Mouse (Mus musculus) embryonic facial prominence, embryonic 10.5 days (tissue): ENCODE data around the gene Max. TPM values are rescaled to one million over a fixed set of nuclear protein-coding genes. Genes with fewer than 3 reads are reported as not detected.

Experiments
- DNase-seq: peaks from one replicate; pipeline ENCODE4 v3.0.0-alpha.2; 2017; ENCODE audit warnings: low spot score
- H3K27ac ChIP-seq: fragments of 300-500 bp; sonication (generic); replicated peaks from 2 replicates; pipeline ENCODE4 v1.5.1; 2016; ENCODE audit warnings: mild to moderate bottlenecking
- H3K27me3 ChIP-seq: fragments of 300-500 bp; sonication (generic); replicated peaks from 2 replicates; pipeline ENCODE4 v1.6.1; 2016; ENCODE audit warnings: low read depth, mild to moderate bottlenecking; ENCODE audit not compliant: poor library complexity, severe bottlenecking
- H3K36me3 ChIP-seq: fragments of 300-500 bp; sonication (generic); replicated peaks from 2 replicates; pipeline ENCODE4 v1.6.1; 2016; ENCODE audit warnings: mild to moderate bottlenecking, moderate library complexity
- H3K4me1 ChIP-seq: fragments of 300-500 bp; sonication (generic); 2 replicates; pipeline ENCODE4 v1.6.1; 2016
- H3K4me3 ChIP-seq: fragments of 300-500 bp; sonication (generic); 2 replicates; pipeline ENCODE4 v1.5.1; 2016; ENCODE audit warnings: mild to moderate bottlenecking, moderate library complexity
- H3K9me3 ChIP-seq: fragments of 300-500 bp; sonication (generic); 2 replicates; pipeline ENCODE4 v1.6.1; 2016; ENCODE audit warnings: mild to moderate bottlenecking
- WGBS: fragments of 180-500 bp; shearing (Covaris S2); methylation state at CpG from one replicate; pipeline ENCODE4 v1.1.7; 2016; 5-methylcytosine and 5-hydroxymethylcytosine counted together
- polyA plus RNA-seq: library from polyadenylated mRNA; unstranded; fragments of >200 nt; fragmentation: Nextera tagmentation; extraction: Ambion mirVana; gene quantifications from 2 replicates; pipeline ENCODE4 v1.2.1, GENCODE M21; 2016

Max gene
- polyA plus RNA-seq, 1 experiment from 2014 or later = 9.8 TPM

GRCm38 (mm10) chr12:76910258-76910940, 51.6 kb downstream of the Max start:
- peaks cover 21% of the 10 kb centered on the region for H3K4me1 ChIP-seq
- WGBS = 76% methylated on average over 11 of the region's 11 CpGs
- no peaks in the 10 kb centered on the region for H3K9me3 ChIP-seq
- H3K4me3 ChIP-seq = no peak overlapping the region
- no peaks in the 10 kb centered on the region for H3K27me3 ChIP-seq
- no peak for DNase-seq
- peak overlapping the region; percentile 57; the same call in 1 of the 2 replicates for H3K27ac ChIP-seq
- H3K36me3 ChIP-seq = peaks cover 47% of the 10 kb centered on the region

GRCm38 (mm10) chr12:76909218-76909617, 52.8 kb downstream of the Max start:
- Histone ChIP-seq H3K36me3 (peaks cover 39% of the 10 kb centered on the region), H3K4me3 (no peak overlapping the region), H3K9me3 (no peaks in the 10 kb centered on the region), H3K4me1 (peaks cover 21% of the 10 kb centered on the region), H3K27ac (no peak overlapping the region), H3K27me3 (no peaks in the 10 kb centered on the region)
- WGBS = 90% methylated on average over 5 of the region's 5 CpGs
- DNase-seq = no peak

- Histone ChIP-seq H3K27me3 (no peaks in the 10 kb centered on the region), H3K36me3 (peaks cover 37% of the 10 kb centered on the region), H3K4me3 (no peak overlapping the region), H3K27ac (no peak overlapping the region), H3K9me3 (no peaks in the 10 kb centered on the region), H3K4me1 (peaks cover 18% of the 10 kb centered on the region)
- 70% methylated on average over 1 of the region's 1 CpGs for WGBS
- DNase-seq = no peak
Observed at GRCm38 (mm10) chr12:76906278-76906677, 55.7 kb downstream of the Max start.

- H3K36me3 ChIP-seq = peaks cover 33% of the 10 kb centered on the region
- H3K27me3 ChIP-seq = no peaks in the 10 kb centered on the region
- no peak overlapping the region for H3K27ac ChIP-seq
- no peak overlapping the region for H3K4me3 ChIP-seq
- 78% methylated on average over 3 of the region's 3 CpGs for WGBS
- no peak for DNase-seq
- no peaks in the 10 kb centered on the region for H3K9me3 ChIP-seq
- peaks cover 7% of the 10 kb centered on the region for H3K4me1 ChIP-seq
Observed at GRCm38 (mm10) chr12:76901508-76902294, 60.3 kb downstream of the Max start.

DNA sequence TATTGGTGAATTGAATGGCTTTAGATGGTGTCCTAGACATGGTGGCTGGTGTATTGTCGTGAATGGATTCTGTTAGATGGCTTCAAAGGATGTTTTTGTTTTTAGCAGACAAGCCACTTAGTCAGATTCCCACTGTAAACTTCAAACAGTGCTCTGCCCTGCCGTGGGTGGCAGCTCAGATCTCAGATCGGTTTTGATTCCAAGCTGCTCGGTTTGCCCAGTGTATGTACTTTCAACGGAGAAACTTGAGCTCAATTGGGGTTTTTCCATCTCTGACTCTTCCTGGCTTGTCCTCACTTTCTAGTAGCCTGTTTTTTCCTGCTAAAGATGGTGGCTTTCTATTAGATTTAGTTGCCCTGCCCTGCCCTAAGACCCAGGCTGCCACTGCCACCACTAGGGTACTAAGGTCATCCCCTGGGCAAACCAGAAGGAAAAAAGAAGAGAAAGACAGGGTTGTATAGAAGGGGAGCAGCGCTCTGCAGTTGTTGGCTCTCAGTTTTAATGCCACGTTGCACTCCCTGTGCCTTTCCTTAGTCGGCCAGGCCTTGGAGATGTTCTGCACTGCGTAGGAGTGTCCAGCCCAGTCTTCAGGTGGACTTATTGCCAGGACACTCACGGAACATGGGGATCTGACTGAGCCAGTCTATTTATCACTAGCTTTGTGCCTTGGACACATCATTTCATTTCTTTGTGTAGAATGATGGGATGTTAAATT, 62.6 kb downstream of the Max start:
- H3K4me1 ChIP-seq = peaks cover 12% of the 10 kb centered on the region
- H3K27ac ChIP-seq = no peak overlapping the region
- 91% methylated on average over 10 of the region's 10 CpGs for WGBS
- H3K27me3 ChIP-seq = no peaks in the 10 kb centered on the region
- H3K36me3 ChIP-seq = peaks cover 31% of the 10 kb centered on the region
- H3K9me3 ChIP-seq = no peaks in the 10 kb centered on the region
- H3K4me3 ChIP-seq = no peak overlapping the region
- no peak for DNase-seq

GRCm38 (mm10) chr12:76898141-76898540, 63.9 kb downstream of the Max start:
- no peak overlapping the region for H3K4me3 ChIP-seq
- no peak for DNase-seq
- no peaks in the 10 kb centered on the region for H3K27me3 ChIP-seq
- no peak overlapping the region for H3K27ac ChIP-seq
- peaks cover 16% of the 10 kb centered on the region for H3K4me1 ChIP-seq
- no peaks in the 10 kb centered on the region for H3K9me3 ChIP-seq
- H3K36me3 ChIP-seq = peaks cover 36% of the 10 kb centered on the region

DNA sequence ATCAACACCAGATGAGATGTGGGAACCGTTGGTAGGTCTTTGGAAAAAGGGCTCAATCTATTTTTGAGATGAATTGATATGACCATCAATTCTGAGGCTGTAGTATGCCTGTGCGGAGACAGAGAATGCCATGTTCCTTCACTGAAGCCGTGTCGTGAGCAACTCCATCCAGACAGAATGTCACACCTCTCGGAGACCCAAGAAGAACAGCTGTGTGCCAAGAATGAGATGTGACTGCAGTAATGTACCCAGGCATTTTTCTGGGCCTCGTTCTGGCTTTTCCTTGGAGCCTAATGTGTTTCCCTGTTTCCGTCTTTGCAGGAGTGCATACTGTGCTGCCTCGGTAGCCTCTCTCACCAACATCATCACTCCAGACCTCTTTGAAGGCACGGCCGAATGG, 65.0 kb downstream of the Max start:
- Histone ChIP-seq H3K4me1 (peaks cover 16% of the 10 kb centered on the region), H3K27me3 (no peaks in the 10 kb centered on the region), H3K9me3 (no peaks in the 10 kb centered on the region), H3K4me3 (no peak overlapping the region), H3K27ac (no peak overlapping the region), H3K36me3 (peaks cover 44% of the 10 kb centered on the region)
- DNase-seq = no peak
- 93% methylated on average over 10 of the region's 10 CpGs for WGBS

DNA sequence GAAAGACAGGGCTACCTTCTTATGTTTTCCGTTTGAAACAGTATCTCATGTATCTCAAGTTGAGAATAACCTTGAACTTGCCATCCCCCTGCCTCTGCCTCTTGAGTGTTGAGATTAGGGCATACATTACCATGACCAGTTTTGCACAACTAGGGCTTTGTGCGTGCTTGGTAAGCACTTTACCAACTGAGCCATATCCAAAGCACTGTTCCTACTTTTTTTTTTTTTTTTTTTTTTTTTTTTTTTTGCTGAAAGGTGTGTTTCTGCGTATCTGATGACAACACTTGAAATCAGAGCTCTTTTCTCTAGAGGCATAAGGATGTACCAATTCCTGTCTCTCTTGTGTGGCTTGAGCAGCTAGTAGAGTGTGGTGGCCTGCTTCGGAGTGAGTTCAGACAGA, 65.4 kb downstream of the Max start:
- 92% methylated on average over 4 of the region's 4 CpGs for WGBS
- Histone ChIP-seq H3K9me3 (no peaks in the 10 kb centered on the region), H3K36me3 (peaks cover 47% of the 10 kb centered on the region)

GRCm38 (mm10) chr12:76895777-76896176, 66.2 kb downstream of the Max start:
- 44% methylated on average over 7 of the region's 7 CpGs for WGBS
- Histone ChIP-seq H3K4me3 (no peak overlapping the region), H3K27me3 (no peaks in the 10 kb centered on the region), H3K9me3 (no peaks in the 10 kb centered on the region), H3K27ac (0 out of 2 replicates have a peak overlapping the region, but pooled peaks have one; percentile 35), H3K36me3 (peaks cover 47% of the 10 kb centered on the region), H3K4me1 (peaks cover 16% of the 10 kb centered on the region)
- peak; percentile 53 for DNase-seq

More for the DNA sequence above, 65.4 kb downstream of the Max start:
- peaks cover 16% of the 10 kb centered on the region for H3K4me1 ChIP-seq
- no peak overlapping the region for H3K4me3 ChIP-seq
- DNase-seq = no peak
- no peaks in the 10 kb centered on the region for H3K27me3 ChIP-seq
- no peak overlapping the region for H3K27ac ChIP-seq

- WGBS = 85% methylated on average over 10 of the region's 10 CpGs
- H3K4me3 ChIP-seq = no peak overlapping the region
- no peaks in the 10 kb centered on the region for H3K9me3 ChIP-seq
- H3K4me1 ChIP-seq = peaks cover 16% of the 10 kb centered on the region
- peak overlapping the region; percentile 52; the same call in 1 of the 2 replicates for H3K27ac ChIP-seq
- no peak for DNase-seq
- no peaks in the 10 kb centered on the region for H3K27me3 ChIP-seq
- H3K36me3 ChIP-seq = peaks cover 48% of the 10 kb centered on the region
Observed at GRCm38 (mm10) chr12:76894792-76895559, 67.0 kb downstream of the Max start.

- WGBS = 92% methylated on average over 16 of the region's 16 CpGs
- Histone ChIP-seq H3K27ac (no peak overlapping the region), H3K4me3 (no peak overlapping the region), H3K27me3 (no peaks in the 10 kb centered on the region), H3K9me3 (no peaks in the 10 kb centered on the region), H3K4me1 (peaks cover 16% of the 10 kb centered on the region), H3K36me3 (peaks cover 54% of the 10 kb centered on the region)
- DNase-seq = no peak
Observed at GRCm38 (mm10) chr12:76892910-76893695, 68.9 kb downstream of the Max start.
